Mouse (Mus musculus) forebrain, embryonic 16.5 days (tissue): ENCODE results near the gene Cdh26. TPM values are rescaled to one million over a fixed set of nuclear protein-coding genes. Genes with fewer than 3 reads are reported as not detected.

Experiments
- ATAC-seq: fragments of 200-750 bp; cut with Nextera tagmentation; 2 replicates; pipeline ENCODE4 v1.8.0; 2017; ENCODE audit warnings: mild to moderate bottlenecking, moderate library complexity
- H3K27ac ChIP-seq: fragments of 300-500 bp; sonication (generic); 2 replicates; pipeline ENCODE4 v1.5.1; 2014; ENCODE audit warnings: low read length, control low read depth
- H3K27me3 ChIP-seq: fragments of 300-500 bp; sonication (generic); replicated peaks from 2 replicates; pipeline ENCODE4 v1.6.1; 2014; ENCODE audit warnings: low read length; ENCODE audit not compliant: control insufficient read depth, insufficient read depth
- H3K36me3 ChIP-seq: fragments of 300-500 bp; sonication (generic); 2 replicates; pipeline ENCODE4 v1.6.1; 2014; ENCODE audit not compliant: control insufficient read depth, insufficient read depth
- H3K4me1 ChIP-seq: fragments of 300-500 bp; sonication (generic); replicated peaks from 2 replicates; pipeline ENCODE4 v1.6.1; 2014; ENCODE audit warnings: low read length; ENCODE audit not compliant: control insufficient read depth, insufficient read depth
- H3K4me2 ChIP-seq: fragments of 300-500 bp; sonication (generic); 2 replicates; pipeline ENCODE4 v1.6.1; 2014; ENCODE audit warnings: mild to moderate bottlenecking, low read length, control low read depth
- H3K4me3 ChIP-seq: fragments of 300-500 bp; sonication (generic); replicated peaks from 2 replicates; pipeline ENCODE4 v1.5.1; 2014; ENCODE audit warnings: mild to moderate bottlenecking, low read length, control low read depth
- H3K9ac ChIP-seq: fragments of 300-500 bp; sonication (generic); replicated peaks from 2 replicates; pipeline ENCODE4 v1.6.1; 2014; ENCODE audit warnings: low read depth, low read length, control low read depth
- H3K9me3 ChIP-seq: fragments of 300-500 bp; sonication (generic); 2 replicates; pipeline ENCODE4 v1.6.1; 2016; ENCODE audit warnings: low read length; ENCODE audit not compliant: control insufficient read depth
- WGBS: fragments of 180-500 bp; shearing (Covaris S2); extraction: QIAGEN DNeasy Blood & Tissue Kit; methylation state at CpG from one replicate; pipeline ENCODE4 v1.1.7; 2014; 5-methylcytosine and 5-hydroxymethylcytosine counted together
- polyA plus RNA-seq: library from polyadenylated mRNA; unstranded; fragments of >200 nt; fragmentation: Nextera tagmentation; extraction: Ambion mirVana; gene quantifications from 2 replicates; pipeline ENCODE4 v1.2.1, GENCODE M21; 2015

The Cdh26 gene
- polyA plus RNA-seq, 1 experiment from 2014 or later = 0.18 TPM

DNA sequence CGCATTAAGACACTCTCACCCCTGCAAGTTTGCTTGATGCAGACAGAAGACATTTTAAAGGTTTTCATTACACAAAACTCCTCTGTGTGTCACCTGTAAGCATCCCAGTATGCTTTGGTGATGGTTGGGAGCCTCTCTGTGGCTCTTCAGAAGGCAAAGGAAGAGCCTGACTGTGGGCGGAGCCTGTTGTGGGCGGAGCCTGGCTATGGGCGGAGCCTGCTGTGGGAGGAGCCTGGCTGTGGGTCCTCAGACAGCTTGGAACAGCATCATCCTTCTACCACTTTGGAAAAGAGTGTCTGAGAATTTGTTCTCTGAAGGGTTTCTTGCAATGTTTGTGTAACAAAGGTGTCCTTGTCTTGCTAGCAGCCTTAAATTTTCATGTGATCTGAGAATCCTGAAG lies 82.7 kb downstream of the Cdh26 start:
- Histone ChIP-seq H3K4me3 (no peak overlapping the region), H3K36me3 (no peaks in the 10 kb centered on the region), H3K9ac (no peak overlapping the region), H3K4me2 (no peak overlapping the region), H3K27me3 (no peaks in the 10 kb centered on the region), H3K9me3 (no peaks in the 10 kb centered on the region), H3K27ac (no peak overlapping the region; the same call in 1 of the 2 replicates), H3K4me1 (peaks cover 9% of the 10 kb centered on the region)
- WGBS = 78% methylated on average over 4 of the region's 4 CpGs
- ATAC-seq = no peak

DNA sequence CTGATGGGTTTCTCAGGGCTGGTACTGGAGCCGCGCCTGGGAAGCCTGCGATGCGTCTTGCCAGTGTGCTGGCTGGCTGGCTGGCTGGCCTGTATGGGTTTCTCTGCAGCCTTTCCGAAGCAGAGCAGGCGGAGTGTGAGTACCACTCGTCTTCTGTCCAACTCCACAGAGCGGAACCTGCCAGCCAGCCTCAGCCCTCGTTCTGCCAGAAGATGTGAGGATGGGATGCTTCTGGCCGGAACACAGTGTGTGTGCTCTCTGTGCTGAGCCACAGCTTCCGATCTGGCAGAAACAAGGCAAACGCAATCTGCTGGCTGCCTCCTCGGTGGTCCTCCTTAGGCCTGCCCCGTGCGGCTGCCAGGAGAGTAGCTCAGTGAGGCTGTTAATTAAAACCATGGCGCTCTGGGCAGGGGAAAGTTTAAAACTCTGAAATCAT lies 83.3 kb downstream of the Cdh26 start:
- Histone ChIP-seq H3K27ac (peak overlapping the region; percentile 52; the same call in 1 of the 2 replicates), H3K36me3 (no peaks in the 10 kb centered on the region), H3K9me3 (no peaks in the 10 kb centered on the region), H3K27me3 (no peaks in the 10 kb centered on the region), H3K4me2 (no peak overlapping the region), H3K9ac (no peak overlapping the region), H3K4me1 (peaks cover 9% of the 10 kb centered on the region), H3K4me3 (no peak overlapping the region)
- ATAC-seq = peak; percentile 89
- 39% methylated on average over 16 of the region's 16 CpGs for WGBS

DNA sequence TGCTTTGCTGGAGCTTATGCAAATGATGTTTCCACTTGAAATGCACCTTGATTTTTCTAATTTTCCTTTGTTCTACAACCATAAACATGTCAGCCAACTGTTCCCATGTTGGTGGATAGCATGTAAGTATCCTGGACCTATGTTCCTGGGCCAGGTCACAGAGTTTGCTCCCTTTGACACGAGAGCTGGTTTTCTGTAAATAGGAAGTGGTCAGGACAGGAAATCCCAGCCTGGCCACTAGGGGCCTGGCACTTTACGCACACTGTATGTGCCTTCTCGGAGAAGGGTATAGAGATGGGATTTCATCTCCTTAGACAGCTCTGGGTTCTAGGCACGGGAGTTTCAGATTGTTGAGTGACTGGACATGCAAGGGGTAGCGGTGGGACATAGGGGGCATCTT lies 86.1 kb downstream of the Cdh26 start:
- Histone ChIP-seq H3K36me3 (no peaks in the 10 kb centered on the region), H3K4me3 (no peak overlapping the region), H3K9ac (no peak overlapping the region), H3K27ac (no peak overlapping the region), H3K27me3 (no peaks in the 10 kb centered on the region), H3K4me2 (no peak overlapping the region), H3K4me1 (peaks cover 9% of the 10 kb centered on the region), H3K9me3 (no peaks in the 10 kb centered on the region)
- no peak for ATAC-seq
- WGBS = 85% methylated on average over 5 of the region's 5 CpGs

DNA sequence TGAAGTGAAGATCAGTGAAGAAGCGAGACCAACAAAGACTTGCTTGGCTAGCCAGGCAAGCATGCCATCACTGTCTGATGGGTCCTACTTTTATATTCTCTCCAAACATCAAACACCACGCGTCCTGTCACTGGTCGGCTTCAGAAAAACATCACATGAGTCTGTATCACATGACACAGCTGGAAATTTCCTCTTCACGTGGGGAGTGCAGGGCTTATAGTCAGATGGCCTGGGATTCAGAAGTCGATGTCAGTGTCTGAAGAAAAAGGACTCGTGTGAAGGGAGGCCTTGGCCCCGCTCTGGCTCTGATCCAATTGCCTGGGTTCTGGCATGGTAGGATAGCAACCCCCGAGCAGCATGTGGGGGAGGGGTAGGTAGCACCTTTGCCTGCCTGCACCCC lies 86.6 kb downstream of the Cdh26 start:
- no peaks in the 10 kb centered on the region for H3K36me3 ChIP-seq
- peaks cover 9% of the 10 kb centered on the region for H3K4me1 ChIP-seq
- no peaks in the 10 kb centered on the region for H3K27me3 ChIP-seq
- 79% methylated on average over 9 of the region's 9 CpGs for WGBS
- H3K9ac ChIP-seq = no peak overlapping the region
- H3K4me3 ChIP-seq = no peak overlapping the region
- no peak overlapping the region for H3K4me2 ChIP-seq
- ATAC-seq = no peak
- H3K27ac ChIP-seq = no peak overlapping the region
- H3K9me3 ChIP-seq = no peaks in the 10 kb centered on the region

DNA sequence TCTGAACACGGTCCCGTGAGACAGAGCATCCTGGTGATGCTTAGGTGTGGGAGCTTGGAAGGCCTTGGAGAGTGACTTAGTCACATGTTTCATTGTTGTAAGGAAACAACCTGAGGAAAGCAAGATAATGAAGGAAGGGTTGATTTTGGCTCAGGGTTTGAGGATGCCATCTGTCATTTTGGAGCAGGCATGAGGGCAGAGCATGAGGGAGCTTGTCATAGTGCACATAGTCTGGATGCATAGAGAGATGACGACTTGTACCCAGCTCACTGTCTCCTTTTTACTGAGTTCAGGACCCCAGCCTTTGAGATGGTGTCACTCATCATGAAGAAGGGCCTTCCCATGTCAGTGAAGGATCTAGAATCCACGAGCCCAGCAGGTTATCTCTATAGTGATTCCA lies 89.0 kb downstream of the Cdh26 start:
- no peak overlapping the region for H3K4me2 ChIP-seq
- peaks cover 6% of the 10 kb centered on the region for H3K4me1 ChIP-seq

DNA sequence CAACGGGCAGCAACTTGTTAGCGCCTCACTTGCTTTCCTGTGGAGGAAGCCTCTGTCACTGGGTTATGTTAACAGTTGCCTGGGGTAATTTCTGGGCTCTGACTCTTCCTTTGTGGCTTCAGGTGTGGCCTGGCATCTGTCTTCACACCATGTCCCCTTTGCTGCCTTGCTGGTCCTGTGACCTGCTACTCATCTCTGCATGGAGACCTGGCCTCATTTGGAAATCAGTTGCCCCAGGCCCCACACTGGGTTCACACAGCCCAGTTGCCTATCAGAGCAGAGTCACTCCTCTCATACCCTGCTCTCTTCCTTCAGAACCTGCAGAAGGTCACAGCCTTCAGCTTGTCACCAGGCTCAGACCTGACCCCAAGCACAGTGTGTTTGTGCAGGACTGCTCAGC lies 89.9 kb downstream of the Cdh26 start:
- H3K36me3 ChIP-seq = no peaks in the 10 kb centered on the region
- no peaks in the 10 kb centered on the region for H3K9me3 ChIP-seq
- WGBS = 65% methylated on average over 2 of the region's 2 CpGs
- H3K27me3 ChIP-seq = no peaks in the 10 kb centered on the region
- no peak overlapping the region for H3K4me3 ChIP-seq
- no peak overlapping the region for H3K9ac ChIP-seq
- peaks cover 6% of the 10 kb centered on the region for H3K4me1 ChIP-seq
- no peak overlapping the region for H3K27ac ChIP-seq
- H3K4me2 ChIP-seq = no peak overlapping the region
- no peak for ATAC-seq

More for the DNA sequence above, 89.0 kb downstream of the Cdh26 start:
- Histone ChIP-seq H3K4me3 (no peak overlapping the region), H3K27ac (no peak overlapping the region), H3K9me3 (no peaks in the 10 kb centered on the region), H3K9ac (no peak overlapping the region), H3K27me3 (no peaks in the 10 kb centered on the region), H3K36me3 (no peaks in the 10 kb centered on the region)
- 82% methylated on average over 4 of the region's 4 CpGs for WGBS
- ATAC-seq = no peak

DNA sequence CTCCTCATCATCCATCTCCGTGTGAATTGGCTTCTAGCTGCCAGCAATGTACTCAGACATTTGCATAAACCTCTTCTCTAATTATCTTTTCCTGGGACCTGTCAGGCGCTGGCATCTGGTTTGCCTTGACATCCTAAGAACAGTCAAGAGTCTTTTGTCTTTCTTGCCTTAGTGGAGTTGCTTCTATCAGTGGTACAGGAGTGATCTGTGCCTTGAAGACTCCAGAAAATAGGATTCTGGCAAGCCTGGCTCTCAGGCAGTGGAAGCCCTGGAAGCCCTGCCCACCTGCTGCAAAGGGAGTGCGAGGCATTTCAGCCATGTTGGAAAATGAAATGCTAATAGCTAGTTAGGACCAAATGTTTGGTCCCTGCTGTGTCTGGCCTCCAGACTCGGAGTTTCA lies 92.0 kb downstream of the Cdh26 start:
- Histone ChIP-seq H3K4me1 (peaks cover 6% of the 10 kb centered on the region), H3K36me3 (no peaks in the 10 kb centered on the region), H3K9me3 (no peaks in the 10 kb centered on the region), H3K27me3 (no peaks in the 10 kb centered on the region), H3K9ac (no peak overlapping the region), H3K4me3 (no peak overlapping the region), H3K4me2 (no peak overlapping the region), H3K27ac (peak overlapping the region; percentile 76)
- WGBS = 29% methylated on average over 4 of the region's 4 CpGs
- peak; percentile 64 for ATAC-seq

DNA sequence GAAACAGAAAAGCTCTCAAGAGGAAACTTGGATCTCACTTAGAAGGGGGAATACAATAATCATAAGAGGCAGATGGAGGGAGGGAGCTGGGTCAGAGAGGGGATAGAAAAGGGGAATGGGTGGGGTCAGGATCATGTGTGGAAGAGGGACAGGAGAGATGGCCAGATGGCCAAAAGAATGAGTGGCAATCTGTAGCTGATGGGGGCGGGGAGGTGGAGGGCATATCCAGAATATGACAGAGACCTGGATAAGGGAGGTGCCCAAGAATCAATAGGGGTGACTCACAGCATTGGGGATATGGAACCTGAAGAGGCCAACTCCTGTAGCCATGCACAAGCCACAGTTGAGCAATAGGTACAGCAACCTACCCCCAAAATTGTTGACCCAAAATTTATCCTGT lies 92.5 kb downstream of the Cdh26 start:
- Histone ChIP-seq H3K9ac (no peak overlapping the region), H3K27ac (peak overlapping the region; percentile 76), H3K4me2 (no peak overlapping the region), H3K9me3 (no peaks in the 10 kb centered on the region), H3K4me3 (no peak overlapping the region), H3K27me3 (no peaks in the 10 kb centered on the region), H3K36me3 (no peaks in the 10 kb centered on the region), H3K4me1 (peaks cover 6% of the 10 kb centered on the region)
- ATAC-seq = peak; percentile 9; the same call in 1 of the 2 replicates
- 83% methylated on average over 1 of the region's 1 CpGs for WGBS

DNA sequence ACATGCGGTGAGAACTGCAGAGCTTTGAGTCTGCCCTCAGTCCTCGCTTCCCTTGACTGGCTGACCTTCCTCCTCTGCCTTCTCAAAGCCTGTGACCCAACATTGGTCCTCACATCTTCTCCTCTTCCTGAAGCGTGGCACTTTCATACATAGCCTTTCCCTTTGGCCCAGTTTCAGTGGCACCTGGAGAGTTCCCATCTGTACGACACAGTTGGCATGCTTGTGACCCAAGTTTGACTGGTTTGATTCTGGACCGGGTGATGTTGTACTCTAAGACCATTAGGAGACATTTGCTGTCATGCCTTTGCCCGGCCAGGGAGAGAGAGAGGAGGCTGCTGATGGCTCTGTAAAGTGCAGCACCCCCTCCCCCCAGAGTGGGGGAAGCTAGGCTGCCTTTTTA lies 96.4 kb downstream of the Cdh26 start:
- Histone ChIP-seq H3K9me3 (no peaks in the 10 kb centered on the region), H3K27me3 (no peaks in the 10 kb centered on the region), H3K9ac (no peak overlapping the region), H3K4me2 (no peak overlapping the region), H3K4me1 (peaks cover 6% of the 10 kb centered on the region), H3K36me3 (no peaks in the 10 kb centered on the region), H3K4me3 (no peak overlapping the region), H3K27ac (no peak overlapping the region)
- ATAC-seq = no peak
- 84% methylated on average over 6 of the region's 6 CpGs for WGBS

DNA sequence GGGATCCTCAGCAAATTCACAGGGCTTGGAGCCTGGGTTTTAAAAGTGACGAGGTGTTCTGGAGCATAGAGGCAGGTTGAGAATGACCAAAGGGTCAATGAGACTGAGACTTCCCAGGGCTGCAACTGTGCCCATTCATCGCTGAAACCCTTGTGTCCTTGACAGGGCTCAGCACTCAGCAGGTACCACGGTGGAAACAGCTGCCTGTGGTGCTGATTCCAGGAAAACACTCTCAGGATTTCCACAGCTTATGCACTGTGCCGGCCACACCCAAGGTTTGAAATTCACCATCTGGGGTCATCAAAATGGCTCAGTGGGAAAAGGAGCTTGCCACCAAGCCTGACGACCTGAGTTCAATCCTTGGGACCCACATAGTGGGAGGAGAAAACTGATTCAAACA lies 100.9 kb downstream of the Cdh26 start:
- Histone ChIP-seq H3K9me3 (no peaks in the 10 kb centered on the region), H3K27ac (no peak overlapping the region), H3K4me3 (no peak overlapping the region), H3K27me3 (no peaks in the 10 kb centered on the region), H3K36me3 (no peaks in the 10 kb centered on the region), H3K4me1 (no peaks in the 10 kb centered on the region; the same call in 1 of the 2 replicates), H3K4me2 (no peak overlapping the region), H3K9ac (no peak overlapping the region)
- ATAC-seq = no peak
- 69% methylated on average over 5 of the region's 5 CpGs for WGBS
